Mouse (Mus musculus) layer of hippocampus, adult 9-11 months (tissue): ENCODE measurements around the gene Pde6b.

Experiments used
- DNase-seq: peaks from one replicate; pipeline ENCODE4 v3.0.0; 2022

Gene Pde6b

DNA sequence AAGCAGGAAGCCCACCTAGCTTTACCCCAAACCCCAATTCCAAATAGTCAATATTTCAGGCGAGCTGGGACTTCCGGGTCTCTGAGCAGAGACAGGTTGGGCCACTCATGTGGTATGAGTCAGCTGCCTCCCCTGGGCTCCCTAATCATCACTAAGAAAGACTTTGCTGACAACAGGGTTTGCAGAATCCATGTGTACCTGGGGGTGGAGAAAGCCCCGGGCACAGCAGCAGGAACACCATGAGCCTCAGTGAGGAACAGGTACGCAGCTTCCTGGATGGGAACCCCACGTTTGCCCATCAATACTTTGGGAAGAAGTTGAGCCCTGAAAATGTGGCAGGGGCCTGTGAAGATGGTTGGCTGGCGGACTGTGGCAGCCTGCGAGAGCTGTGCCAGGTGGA lies at the start of gene Pde6b:
Pde6b (plus strand) TSS at position 191 of the 400 bp plus-strand sequence.
- no peak for DNase-seq

DNA sequence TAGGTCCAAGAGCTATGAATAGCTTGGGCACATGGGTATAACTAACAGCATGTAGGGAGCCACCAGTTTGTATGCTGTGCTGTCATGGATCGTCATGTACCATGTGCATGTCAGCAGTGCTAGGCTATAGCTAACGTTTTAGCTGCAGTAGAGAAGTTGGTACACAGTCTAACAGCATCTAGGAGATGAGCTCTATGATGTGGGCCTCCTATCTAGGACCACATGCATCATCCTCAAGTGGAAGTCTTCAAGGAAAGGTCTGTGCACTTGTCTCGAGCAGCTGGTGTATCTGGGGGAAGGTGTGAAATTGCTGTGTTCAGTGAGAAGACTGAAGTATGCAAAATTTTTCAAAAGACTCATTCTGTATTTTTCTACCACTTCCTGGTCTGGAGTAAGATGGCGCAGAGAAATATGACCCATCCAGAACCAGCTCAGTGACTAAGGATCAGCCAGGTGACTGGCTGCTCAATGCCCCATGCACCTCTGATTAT lies 44.5 kb upstream of the Pde6b start:
- no peak for DNase-seq

DNA sequence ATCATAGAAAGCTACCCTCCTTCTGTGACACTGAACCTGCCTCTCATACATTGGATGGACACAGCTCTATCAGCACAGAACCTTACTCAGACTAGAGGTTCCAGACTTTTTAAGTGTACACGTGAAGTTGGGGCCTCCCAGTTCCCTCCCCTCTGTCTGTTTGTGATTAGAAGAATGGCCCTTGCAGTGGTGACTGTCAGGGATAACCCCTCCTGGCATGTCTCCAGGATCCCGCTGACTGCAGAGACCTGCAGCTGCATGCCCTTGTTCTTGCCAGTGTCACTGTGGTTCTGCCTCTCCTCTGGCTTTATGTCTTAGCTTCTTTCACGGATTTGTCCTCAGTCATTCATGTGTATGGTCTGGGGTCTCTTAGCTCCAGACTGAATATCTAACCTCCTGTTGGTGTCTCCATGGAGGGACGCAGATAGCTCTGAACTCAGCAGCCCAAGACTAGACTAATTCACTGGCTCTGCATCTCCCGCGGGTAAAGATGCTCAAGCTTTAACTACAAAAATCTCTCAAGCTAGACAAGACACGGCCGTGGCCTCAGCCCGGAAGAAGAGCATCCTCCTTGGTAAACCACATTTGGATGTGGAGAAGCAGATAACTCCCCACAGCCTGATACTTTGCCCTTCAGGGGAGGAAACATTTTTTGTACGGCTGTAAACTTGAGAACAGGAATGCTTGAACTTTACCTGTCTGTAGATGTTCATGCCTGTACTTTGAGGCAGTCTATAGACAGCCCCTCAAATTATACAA lies 42.7 kb upstream of the Pde6b start:
- DNase-seq: no peak

DNA sequence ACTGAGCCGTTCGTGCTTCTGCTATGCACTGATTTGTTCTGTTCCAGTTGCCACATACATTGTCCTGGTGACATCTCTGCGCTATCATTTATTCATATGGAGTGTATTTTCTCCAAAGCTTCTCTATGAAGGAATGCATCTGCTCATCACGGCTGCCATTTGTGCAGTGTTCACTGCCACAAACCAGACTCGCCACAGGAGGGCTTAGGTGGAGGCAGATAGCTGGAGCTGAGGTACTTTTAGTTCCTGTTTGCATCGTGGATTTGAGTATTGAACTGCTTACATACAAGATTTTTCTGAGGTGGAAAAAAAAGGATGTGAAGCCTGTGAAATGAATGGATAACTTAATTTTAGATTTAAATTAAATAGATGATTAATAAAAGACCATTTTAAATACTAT lies 40.3 kb upstream of the Pde6b start:
- DNase-seq: no peak

DNA sequence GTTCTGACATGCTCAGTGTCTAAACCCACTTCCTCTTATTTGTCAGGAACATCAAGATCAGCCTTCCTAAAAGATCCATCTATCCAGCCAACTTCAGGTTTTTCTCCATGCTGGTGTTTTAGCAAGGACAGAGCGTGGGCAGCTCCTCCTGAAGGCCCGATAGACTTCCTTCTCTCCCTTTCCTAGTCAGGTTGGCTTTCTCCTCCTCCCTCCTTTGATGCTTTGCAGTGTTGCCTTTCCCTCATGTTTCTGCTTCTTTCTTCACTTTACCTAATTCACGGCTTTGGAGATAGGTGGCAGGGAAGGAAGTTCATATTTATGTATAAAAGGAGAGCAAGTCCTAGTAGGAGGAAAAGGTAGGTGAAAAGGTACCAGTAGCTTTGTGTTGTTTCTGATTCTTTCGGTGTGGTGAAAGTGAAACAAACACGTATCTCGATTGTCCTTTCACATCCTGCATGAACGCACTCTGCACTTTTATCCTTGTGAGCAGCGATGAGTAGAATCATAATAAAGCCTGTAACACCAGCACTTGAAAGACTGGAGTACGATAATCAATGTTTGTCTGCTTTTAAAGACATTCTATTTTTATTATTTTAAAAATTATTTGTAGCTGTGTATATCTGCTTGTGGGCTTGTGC lies 38.6 kb upstream of the Pde6b start:
- DNase-seq: no peak

DNA sequence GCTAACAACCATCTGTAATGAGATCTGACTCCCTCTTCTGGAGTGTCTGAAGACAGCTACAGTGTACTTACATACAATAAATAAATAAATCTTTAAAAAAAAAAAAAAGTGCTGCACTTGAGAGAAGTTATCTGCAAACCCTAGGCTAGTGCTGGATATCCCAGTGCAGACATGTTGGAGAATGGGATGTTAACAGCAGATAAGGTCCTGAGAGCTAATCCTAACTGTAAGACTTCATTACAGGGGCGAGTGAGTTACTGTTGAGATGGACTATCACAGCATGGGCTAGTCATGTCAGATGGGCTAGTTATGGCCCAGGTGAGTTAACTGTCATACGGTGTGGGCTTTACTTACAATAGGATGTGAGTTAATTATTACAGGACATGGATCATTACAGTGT lies 34.1 kb upstream of the Pde6b start:
- no peak for DNase-seq

DNA sequence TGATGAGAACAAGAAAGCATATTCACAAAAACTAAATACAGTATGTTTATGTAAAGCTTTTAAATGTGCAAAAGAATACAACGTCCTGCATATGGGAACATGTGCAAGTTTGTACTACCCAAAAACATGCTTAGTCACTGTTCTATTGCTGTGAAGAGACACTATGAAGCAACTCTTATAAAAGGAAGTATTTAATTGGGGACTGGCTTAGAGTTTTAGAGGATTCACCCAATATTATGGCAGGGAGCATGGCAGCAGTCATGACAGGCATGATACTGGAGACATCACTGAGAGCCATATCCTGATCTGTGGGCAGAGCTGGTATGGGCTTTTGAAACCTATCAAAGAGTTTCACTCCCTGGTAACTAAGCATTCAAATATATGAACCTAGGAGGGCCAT lies 30.3 kb upstream of the Pde6b start:
- DNase-seq: no peak

DNA sequence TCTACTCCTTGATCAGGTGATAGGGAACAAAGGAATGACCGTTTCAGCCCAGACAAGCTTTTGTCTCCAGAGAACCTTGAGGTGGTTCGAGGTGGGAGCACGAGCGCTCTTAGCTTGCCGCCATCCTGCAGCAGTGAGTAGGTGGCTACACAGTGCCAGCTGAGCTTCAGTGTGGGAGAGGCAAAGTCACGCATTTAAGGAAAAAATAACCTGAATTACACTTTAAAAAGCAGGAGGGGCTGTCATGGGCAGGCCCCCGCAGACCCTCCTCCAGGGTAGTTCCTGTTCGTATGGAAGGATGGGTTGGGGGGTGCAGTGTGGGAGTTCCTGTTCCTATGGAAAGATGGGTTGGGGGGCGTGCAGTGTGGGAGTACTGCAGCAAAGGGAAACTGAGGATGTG lies 28.7 kb upstream of the Pde6b start:
- DNase-seq: no peak

DNA sequence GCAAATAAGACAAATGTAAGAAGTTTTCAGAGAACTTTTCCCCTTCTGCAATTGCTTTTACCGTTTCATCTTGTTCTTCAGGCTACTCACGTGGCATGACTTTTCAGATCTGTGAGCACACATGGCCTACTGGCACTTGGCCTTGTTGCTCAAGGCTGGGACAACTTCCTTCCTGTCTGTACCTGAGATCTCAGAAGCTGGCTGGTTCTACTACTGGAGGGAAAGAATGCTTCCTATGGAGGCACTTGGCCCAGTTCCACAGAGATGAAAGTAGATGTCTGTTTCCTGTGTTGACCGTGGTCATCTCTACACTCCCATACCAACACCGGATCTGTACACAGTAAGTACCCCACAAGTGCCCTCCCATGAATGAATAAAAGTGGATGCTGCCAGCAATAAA lies 28.0 kb upstream of the Pde6b start:
- no peak for DNase-seq

DNA sequence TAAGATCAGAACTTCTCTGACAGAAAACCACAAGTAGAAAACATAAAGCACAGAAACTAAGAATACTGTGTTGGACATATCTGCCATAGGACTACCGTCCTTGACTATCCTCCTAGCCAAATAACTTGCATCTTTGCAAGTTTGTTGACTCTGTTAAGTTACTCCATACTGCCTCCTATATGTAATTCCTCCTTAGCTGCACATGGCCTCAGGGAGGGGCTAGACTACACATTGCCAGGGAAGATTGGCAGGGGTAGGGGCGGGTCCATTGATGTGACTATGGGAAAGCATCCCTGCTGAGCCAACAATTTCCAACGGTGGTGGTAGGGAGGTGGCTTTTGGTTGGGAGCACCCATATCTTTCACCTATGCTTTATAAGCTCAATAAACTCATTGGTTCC lies 25.9 kb upstream of the Pde6b start:
- no peak for DNase-seq

DNA sequence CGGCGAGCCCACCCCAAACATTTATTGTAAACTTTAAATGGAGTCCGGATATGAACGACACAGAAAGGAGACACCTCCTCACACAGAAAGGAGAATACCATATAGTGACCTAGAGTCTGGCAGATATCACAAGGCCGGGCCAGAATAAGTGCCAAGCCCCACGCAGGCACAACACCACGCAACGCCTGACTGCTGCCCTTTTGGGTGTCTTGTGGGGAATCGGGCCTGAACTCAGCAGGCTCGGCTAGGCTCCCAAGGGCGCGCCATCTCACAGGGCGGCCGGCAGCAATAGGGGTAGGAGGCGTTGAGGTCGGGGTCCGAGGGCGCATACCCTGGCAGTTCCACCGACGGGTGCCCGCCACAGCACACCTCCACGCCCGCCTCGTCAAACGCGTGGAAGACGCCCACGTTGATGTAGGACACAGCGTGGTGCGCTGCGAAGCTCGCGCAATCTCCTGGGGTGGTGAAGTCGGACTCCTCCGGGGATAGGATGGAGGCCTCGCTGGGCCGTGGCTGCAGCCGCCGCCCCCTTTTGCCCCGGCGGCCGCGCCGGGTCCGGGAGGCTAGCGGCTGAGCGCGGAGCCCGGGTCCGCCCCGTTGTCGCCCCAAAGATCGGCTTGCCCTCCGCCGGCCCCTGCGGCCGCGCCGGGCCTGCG lies 21.7 kb upstream of the Pde6b start:
- DNase-seq: no peak

DNA sequence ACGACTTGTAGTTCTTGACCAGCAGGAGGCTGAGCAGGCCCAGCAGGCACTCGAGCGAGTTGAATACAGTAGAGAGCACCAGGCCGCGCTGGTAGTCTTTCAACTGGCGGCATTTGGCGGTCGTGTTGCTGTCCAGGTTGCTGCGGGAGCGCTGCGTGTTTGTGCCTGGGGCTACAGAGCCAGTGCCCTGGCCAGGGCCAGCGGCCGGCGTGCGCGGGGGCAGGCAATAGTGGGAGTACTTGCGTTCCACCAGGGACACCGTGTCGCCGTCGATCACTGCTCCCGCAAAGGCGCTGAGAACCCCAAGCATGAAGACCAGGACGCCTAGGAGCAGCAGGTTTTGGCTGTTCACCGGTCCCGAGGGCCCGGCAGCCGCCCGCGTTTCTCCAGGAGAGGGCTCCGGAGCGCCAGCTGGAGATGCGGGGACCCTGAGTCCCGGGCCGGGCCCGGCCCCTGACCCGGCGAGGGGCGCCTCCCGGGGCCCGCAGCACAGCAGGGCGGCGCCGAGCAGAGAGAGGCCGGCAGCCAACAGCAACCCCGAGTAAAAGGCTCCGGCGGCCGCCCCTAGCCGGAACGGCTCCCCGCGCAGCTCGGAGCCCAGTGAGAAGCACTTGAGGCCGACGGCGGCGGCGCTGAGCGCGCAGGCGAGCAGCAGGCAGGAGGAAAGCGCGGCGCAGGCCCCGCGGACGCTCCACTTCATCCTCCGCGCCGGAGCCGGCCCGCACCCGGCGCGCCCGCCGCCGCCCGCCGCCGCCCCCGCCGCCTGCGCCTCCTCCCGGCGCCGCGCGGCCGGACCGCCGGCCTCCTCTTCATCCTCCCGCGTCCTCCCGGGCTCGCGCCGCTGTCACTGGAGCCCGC lies 21.0 kb upstream of the Pde6b start:
- DNase-seq: peak; percentile 47

DNA sequence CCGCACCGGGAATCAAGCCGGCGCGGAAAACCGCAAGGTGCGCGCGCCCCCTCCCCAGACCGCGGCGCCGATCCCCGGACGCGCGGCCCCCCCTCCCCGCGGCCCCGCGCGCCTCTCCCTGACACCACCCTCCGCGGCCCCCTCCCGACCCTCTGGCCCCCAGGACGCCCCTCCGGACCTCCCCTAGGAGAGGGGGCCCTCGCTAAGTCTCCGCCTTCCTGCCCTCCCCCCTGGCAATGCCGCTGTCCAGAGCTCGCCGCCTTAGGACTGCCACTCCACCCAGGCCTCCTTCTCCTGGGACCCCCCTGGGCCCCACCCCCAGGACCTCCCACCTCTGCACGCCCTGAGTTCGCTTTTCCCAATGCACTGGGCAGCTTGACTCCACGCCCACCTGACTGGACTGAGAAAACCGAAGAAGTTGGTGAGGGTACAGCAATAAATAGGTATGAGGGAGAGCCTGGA lies 20.3 kb upstream of the Pde6b start, which contains the start of gene Gm42517:
Gm42517 (minus strand) TSS at position 52 of the 462 bp plus-strand sequence.
- no peak for DNase-seq

DNA sequence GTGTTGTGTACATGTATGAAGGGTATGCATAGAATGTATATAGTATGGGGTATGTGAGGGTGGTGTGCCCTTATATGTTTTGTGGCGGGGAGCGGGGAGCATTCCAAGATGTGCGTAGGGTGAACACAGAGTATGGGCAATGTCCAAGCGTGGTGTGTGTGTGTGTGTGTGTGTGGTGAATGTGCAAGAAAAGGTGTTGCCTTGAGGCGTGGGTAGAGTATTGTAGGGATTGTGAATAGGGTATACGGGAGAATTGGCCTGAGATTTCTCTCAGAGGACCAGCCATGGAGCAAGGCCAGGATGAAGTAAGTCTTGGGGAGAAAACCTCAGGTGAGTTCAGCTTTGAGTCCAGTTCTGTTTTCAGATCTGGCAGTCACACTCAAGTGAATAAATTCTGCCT lies 19.7 kb upstream of the Pde6b start:
- DNase-seq: no peak

DNA sequence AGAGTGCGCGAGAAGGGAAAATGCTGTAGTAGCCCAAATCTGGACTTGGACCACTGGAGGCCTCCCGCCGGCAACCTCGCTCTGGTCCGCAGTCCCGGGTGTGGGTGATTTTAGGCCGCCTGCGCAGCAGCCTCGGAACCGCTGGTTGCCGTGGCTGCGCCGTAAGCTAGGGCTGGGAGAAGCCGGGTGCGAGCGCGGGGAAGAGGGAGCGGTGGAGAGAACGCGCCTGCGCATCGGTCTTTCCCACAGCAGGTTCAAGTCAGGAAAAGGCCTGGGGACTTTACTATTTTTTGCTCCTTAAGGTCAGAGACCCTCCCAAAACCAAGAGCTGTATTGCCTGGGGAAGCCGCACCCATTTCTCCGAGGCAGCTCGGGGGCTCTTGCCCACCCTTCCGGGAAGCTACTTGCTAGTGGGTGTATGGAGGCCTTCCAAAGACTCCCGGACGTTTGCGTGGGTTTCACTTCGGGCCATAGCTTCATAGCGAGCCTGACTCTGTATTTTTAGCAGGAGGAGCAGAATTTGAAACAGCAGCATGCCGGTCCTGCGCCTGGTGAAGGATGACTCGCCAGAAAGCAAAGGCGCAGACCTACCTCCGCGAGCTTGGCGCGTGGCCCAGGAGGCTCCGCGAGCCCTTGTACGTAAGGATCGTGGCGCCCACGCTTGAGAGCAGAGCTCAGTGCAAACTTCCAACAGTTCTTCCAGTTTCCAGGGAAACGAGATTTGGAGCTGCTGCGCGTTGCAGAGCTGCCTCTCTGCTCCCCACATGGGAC lies 19.2 kb upstream of the Pde6b start:
- peak; percentile 91 for DNase-seq

DNA sequence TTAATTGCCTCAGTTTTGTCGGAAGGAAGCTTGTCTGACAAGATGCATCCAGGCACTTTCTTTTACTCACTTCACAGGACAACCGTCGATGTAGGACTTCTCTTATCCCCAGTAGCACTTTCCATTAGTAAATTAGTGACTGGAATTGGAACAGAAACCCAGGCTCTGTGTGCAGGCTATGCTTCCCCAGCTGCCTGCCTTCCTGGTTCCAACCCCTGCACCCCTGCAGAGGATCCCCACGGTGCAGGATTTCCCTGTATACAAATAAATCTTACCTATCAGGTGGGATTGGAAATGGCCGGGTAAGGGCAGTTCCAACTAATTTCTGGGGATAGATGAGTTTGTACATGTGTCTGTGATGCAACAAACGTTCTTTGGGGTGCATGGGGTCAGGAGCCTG lies 18.2 kb upstream of the Pde6b start:
- no peak for DNase-seq

DNA sequence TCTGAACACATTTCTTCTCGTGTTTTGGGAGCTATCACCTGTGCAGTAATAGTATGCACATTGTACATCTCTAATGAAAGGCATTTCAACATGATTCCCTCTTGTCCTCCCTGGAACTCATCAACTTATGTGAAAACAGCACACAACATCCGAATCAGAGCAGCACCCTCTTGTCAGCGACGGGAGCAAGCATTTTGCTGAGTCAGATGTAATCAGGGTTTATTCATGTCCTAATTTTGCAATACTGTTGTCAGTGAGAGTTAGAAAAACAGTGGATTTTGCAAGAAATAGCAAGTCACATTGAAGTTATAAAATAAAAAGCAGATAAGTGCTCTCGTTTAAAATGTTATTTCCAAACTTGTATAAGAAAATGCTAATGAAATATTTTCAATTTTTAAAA lies 14.1 kb upstream of the Pde6b start:
- no peak for DNase-seq

DNA sequence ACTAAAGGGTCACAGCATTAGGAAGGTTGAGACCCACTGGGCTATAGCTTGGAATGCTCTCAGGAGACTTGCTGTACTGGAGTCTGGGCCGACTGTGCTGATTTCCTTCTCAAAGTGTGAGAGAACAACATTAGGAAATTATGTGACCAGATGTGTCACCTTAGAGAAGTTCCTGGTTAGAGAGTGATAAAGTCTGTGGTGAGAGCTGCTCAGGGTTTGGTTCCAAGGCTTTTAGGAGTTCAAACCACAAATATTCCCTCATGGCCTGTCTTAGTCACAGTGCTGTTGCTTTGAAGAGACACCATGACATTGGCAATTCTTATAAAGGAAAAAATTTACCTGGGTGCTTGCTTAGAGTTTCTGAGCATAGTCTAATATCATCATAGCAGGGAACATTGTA lies 12.1 kb upstream of the Pde6b start:
- no peak for DNase-seq

DNA sequence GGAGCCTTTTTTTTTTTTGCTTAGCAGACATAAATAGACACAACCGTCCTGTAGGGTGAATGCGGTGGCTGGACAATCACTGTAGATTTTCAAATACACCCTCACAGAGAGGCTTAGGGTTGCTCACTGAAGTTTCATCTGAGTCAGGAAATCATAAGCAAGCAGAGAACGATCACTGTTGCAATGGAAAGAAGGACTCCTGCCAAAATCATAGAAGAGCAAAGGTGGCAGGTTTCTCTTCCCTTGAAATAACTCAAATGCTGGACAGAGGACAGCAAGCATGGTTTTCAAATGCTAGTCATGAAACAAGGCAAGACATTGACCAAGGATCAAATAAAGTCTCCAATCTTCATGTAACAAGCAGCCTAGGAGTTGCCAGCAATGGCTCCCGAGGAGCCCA lies 9.8 kb upstream of the Pde6b start:
- no peak for DNase-seq

DNA sequence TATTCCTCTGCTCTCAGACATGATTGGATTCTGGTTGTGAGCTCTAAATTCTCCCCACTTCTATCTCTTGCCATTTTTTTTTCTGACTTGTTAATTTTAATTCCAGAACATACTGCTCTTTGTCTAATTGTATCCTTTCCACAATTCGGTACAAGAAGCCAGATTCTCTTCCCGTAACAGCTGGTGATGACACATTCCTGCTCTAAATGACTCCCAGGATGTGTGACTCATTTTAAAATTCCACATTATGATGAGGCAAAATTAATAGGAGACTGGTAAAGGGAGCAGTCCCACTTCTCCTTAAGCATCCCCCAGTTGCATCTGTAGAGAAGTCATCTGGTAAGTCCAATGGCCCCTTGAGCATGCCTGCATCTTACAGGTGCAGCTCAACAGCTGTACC lies 2.6 kb upstream of the Pde6b start:
- peak; percentile 85 for DNase-seq

DNA sequence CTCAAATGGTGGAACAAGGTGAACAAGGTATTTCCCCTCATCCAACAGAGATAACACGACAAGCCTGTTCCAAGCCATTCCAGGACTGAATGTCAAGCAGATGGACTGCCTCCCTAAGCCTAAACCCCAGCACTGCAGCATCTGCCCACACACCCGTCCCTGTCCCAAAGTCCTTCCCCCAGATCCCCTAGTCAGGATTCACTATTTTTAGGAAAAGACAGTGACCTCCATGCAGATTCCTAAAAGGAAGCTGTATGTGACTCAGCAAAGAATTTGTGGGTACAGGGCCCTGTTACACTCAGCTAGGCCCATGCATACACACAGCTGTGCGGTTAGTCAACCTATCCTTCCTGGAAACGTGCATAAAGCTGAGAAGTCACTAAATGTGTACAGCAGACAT lies 1.7 kb upstream of the Pde6b start:
- no peak for DNase-seq

DNA sequence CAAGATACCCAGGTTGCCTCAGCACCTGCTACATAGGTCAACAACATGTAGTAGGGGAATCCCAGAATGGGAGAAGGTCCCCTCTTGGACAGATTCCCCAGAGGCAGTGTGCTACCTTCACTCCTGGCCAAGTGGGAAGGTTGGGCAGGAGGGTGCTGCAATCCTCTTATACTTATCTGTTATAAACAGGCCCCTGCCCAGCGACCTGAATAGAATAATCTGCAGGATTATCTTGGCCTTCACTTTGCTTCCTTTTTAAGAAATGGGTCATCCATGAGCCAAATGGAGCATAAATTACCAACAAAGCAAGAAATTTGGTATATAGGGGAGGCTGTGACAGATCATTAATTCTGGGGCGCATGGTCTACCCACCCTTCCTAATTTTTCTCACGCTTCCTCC lies 1.6 kb downstream of the Pde6b start:
- no peak for DNase-seq
